Mouse (Mus musculus) forebrain, embryonic 16.5 days (tissue): ENCODE measurements around the gene Nbr1. TPM values are rescaled to one million over a fixed set of nuclear protein-coding genes. Genes with fewer than 3 reads are reported as not detected.
A peak's percentile ranks its signal among the peaks of the same experiment; 100 is the strongest.
"Not testable (repeated sequence)": the region's sequence is repeated elsewhere in the genome, so short reads cannot be mapped to it uniquely, and the experiment has no call there.

Experiments used
- ATAC-seq: fragments of 200-750 bp; cut with Nextera tagmentation; 2 replicates; pipeline ENCODE4 v1.8.0; 2017; ENCODE audit warnings: mild to moderate bottlenecking, moderate library complexity
- H3K27ac ChIP-seq: fragments of 300-500 bp; sonication (generic); 2 replicates; pipeline ENCODE4 v1.5.1; 2014; ENCODE audit warnings: low read length, control low read depth
- H3K27me3 ChIP-seq: fragments of 300-500 bp; sonication (generic); replicated peaks from 2 replicates; pipeline ENCODE4 v1.6.1; 2014; ENCODE audit warnings: low read length; ENCODE audit not compliant: control insufficient read depth, insufficient read depth
- H3K36me3 ChIP-seq: fragments of 300-500 bp; sonication (generic); 2 replicates; pipeline ENCODE4 v1.6.1; 2014; ENCODE audit not compliant: control insufficient read depth, insufficient read depth
- H3K4me1 ChIP-seq: fragments of 300-500 bp; sonication (generic); replicated peaks from 2 replicates; pipeline ENCODE4 v1.6.1; 2014; ENCODE audit warnings: low read length; ENCODE audit not compliant: control insufficient read depth, insufficient read depth
- H3K4me2 ChIP-seq: fragments of 300-500 bp; sonication (generic); 2 replicates; pipeline ENCODE4 v1.6.1; 2014; ENCODE audit warnings: mild to moderate bottlenecking, low read length, control low read depth
- H3K4me3 ChIP-seq: fragments of 300-500 bp; sonication (generic); replicated peaks from 2 replicates; pipeline ENCODE4 v1.5.1; 2014; ENCODE audit warnings: mild to moderate bottlenecking, low read length, control low read depth
- H3K9ac ChIP-seq: fragments of 300-500 bp; sonication (generic); replicated peaks from 2 replicates; pipeline ENCODE4 v1.6.1; 2014; ENCODE audit warnings: low read depth, low read length, control low read depth
- H3K9me3 ChIP-seq: fragments of 300-500 bp; sonication (generic); 2 replicates; pipeline ENCODE4 v1.6.1; 2016; ENCODE audit warnings: low read length; ENCODE audit not compliant: control insufficient read depth
- WGBS: fragments of 180-500 bp; shearing (Covaris S2); extraction: QIAGEN DNeasy Blood & Tissue Kit; methylation state at CpG from one replicate; pipeline ENCODE4 v1.1.7; 2014; 5-methylcytosine and 5-hydroxymethylcytosine counted together
- polyA plus RNA-seq: library from polyadenylated mRNA; unstranded; fragments of >200 nt; fragmentation: Nextera tagmentation; extraction: Ambion mirVana; gene quantifications from 2 replicates; pipeline ENCODE4 v1.2.1, GENCODE M21; 2015

Nbr1 gene
- polyA plus RNA-seq, 1 experiment from 2014 or later = 126 TPM

DNA sequence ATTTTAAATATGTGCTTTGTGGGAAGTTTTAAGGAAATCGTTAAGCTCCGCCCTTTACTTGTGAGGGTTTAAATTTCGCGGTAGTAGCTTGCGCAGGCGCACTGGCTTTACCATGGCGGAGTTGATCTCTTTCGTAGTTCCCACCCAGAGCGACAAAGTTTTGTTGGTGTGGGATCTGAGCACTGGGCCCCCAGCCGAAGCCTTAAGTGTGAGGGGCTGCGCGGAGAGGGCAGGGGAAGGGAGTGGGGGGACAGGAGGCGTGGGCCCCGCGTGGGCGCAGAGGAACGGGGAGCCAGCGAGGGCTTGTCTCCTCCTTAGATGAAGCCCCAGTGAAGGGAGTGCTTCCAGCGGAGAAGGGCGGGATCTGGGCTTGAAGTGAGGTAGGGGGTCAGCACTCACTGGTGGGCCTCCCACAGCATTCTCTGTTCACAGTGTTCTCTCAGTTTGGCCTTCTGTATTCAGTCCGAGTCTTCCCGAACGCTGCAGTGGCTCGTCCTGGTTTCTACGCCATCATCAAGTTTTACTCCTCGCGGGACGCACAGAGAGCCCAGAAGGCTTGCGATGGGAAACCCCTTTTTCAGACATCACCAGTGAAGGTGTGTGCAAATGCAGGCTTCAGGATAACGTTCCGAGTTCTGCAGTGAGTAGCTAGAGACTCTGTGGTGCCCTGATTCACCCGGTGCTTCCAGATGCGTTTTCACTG, 76.1 kb downstream of the Nbr1 start:
- Histone ChIP-seq H3K4me3 (peak overlapping the region; percentile 73), H3K36me3 (no peaks in the 10 kb centered on the region), H3K4me1 (peaks cover 10% of the 10 kb centered on the region), H3K9ac (peak overlapping the region; percentile 66), H3K27me3 (no peaks in the 10 kb centered on the region), H3K9me3 (no peaks in the 10 kb centered on the region), H3K4me2 (peak overlapping the region; percentile 81), H3K27ac (peak overlapping the region; percentile 87)
- under 1% methylated on average over 33 of the region's 33 CpGs for WGBS
- peak; percentile 43 for ATAC-seq

DNA sequence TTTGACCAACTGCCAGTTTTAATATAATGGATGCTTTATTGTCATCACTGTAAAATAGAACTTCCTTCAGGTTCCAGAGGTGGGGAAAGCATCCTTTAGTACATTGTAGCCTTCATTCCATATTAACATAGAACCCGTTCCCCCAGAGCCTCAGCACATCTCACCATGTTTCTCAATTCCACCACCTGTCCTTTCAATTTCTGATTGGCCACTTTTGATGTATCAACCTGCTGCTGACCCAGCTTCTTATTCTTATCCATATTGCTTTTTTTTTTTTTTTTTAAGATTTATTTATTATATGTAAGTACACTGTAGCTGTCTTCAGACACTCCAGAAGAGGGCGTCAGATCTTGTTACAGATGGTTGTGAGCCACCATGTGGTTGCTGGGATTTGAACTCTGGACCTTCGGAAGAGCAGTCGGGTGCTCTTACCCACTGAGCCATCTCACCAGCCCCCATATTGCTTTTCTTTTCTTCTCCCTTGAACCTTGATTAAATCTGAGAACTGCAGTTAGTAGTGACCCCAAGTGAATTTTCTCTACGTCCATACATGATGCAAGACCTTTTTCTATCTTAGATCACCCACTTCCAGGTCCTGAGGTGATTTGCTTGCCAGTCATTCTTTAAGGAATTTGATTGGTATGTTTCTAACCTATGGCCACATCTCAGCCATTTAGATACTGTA, 76.9 kb downstream of the Nbr1 start:
- not testable (repeated sequence) for H3K4me1 ChIP-seq, H3K4me3 ChIP-seq, ATAC-seq, H3K36me3 ChIP-seq, H3K27ac ChIP-seq, H3K9ac ChIP-seq, H3K27me3 ChIP-seq, H3K9me3 ChIP-seq
- 67% methylated on average over 4 of the region's 5 CpGs for WGBS
- H3K4me2 ChIP-seq = peak overlapping the region; percentile 81

Other genes starting within 250 kb of the Nbr1 start
- gene Becn1, start 249.9 kb upstream of the Nbr1 start, polyA plus RNA-seq = 191 and 203 TPM in 2 replicates
- 127 and 137 TPM in 2 replicates for gene Psme3, start 235.9 kb upstream of the Nbr1 start, polyA plus RNA-seq
- 1.9 and 3.2 TPM in 2 replicates for gene Aoc2, start 227.1 kb upstream of the Nbr1 start, polyA plus RNA-seq
- 0.09 and 0.10 TPM in 2 replicates for gene Aoc3, start 221.5 kb upstream of the Nbr1 start, polyA plus RNA-seq
- not detected in 2 replicates for gene G6pc, start 184.6 kb upstream of the Nbr1 start, polyA plus RNA-seq
- gene Aarsd1, start 134.5 kb upstream of the Nbr1 start, polyA plus RNA-seq = 90.1 and 99.5 TPM in 2 replicates
- gene Gm27029, start 127.4 kb upstream of the Nbr1 start, polyA plus RNA-seq = 5.7 and 7.7 TPM in 2 replicates
- gene Rundc1, start 127.1 kb upstream of the Nbr1 start, polyA plus RNA-seq = 32.5 TPM in 2 replicates
- gene Ptges3l, start 126.8 kb upstream of the Nbr1 start, polyA plus RNA-seq = 2.0 TPM in 2 replicates
- 219 and 239 TPM in 2 replicates for gene Rpl27, start 109.9 kb upstream of the Nbr1 start, polyA plus RNA-seq
- gene Ifi35, start 103.7 kb upstream of the Nbr1 start, polyA plus RNA-seq = 2.2 and 2.5 TPM in 2 replicates
- gene Rnd2, start 87.2 kb upstream of the Nbr1 start, polyA plus RNA-seq = 91.6 and 95.8 TPM in 2 replicates
- gene Vat1, start 85.9 kb upstream of the Nbr1 start, polyA plus RNA-seq = 65.5 and 79.5 TPM in 2 replicates
- 5.4 and 6.8 TPM in 2 replicates for gene Brca1, start 194 bp upstream of the Nbr1 start, polyA plus RNA-seq
- gene Tmem106a, start 30.1 kb downstream of the Nbr1 start, polyA plus RNA-seq = 1.9 and 2.4 TPM in 2 replicates
- gene Gm11634, start 47.1 kb downstream of the Nbr1 start, polyA plus RNA-seq = not detected in 2 replicates
- 21.9 and 32.2 TPM in 2 replicates for gene Rdm1, start 75.0 kb downstream of the Nbr1 start, polyA plus RNA-seq
- 36.5 and 42.2 TPM in 2 replicates for gene Arl4d, start 113.4 kb downstream of the Nbr1 start, polyA plus RNA-seq
- gene Dhx8, start 180.8 kb downstream of the Nbr1 start, polyA plus RNA-seq = 39.9 and 41.9 TPM in 2 replicates
- 6.8 and 7.3 TPM in 2 replicates for gene Etv4, start 233.2 kb downstream of the Nbr1 start, polyA plus RNA-seq